Mouse (Mus musculus) limb, embryonic 12.5 days (tissue): ENCODE measurements at regions not wholly inside any gene's neighbourhood (a gene's known extent, or its start where the extent isn't known, plus 50 kb on each side); places are given as distances from the start of the nearest gene placed in this dataset. TPM values are rescaled to one million over a fixed set of nuclear protein-coding genes. Genes with fewer than 3 reads are reported as not detected.

Experiments used
- ATAC-seq: fragments of 200-750 bp; cut with Nextera tagmentation; 2 replicates; pipeline ENCODE4 v1.8.0; 2017; ENCODE audit warnings: low read depth, moderate TSS enrichment; ENCODE audit not compliant: insufficient number of reproducible peaks, insufficient read depth, low FRiP score, low TSS enrichment
- H3K27ac ChIP-seq: fragments of 300-500 bp; sonication (generic); 2 replicates; pipeline ENCODE4 v1.5.1; 2016; ENCODE audit warnings: mild to moderate bottlenecking, moderate library complexity
- H3K27me3 ChIP-seq: fragments of 300-500 bp; sonication (generic); 2 replicates; pipeline ENCODE4 v1.6.1; 2016; ENCODE audit warnings: mild to moderate bottlenecking, moderate library complexity
- H3K36me3 ChIP-seq: fragments of 300-500 bp; sonication (generic); 2 replicates; pipeline ENCODE4 v1.6.1; 2016; ENCODE audit warnings: mild to moderate bottlenecking, moderate library complexity
- H3K4me1 ChIP-seq: fragments of 300-500 bp; sonication (generic); replicated peaks from 2 replicates; pipeline ENCODE4 v1.6.1; 2016
- H3K4me2 ChIP-seq: fragments of 300-500 bp; sonication (generic); 2 replicates; pipeline ENCODE4 v1.6.1; 2016; ENCODE audit warnings: mild to moderate bottlenecking, moderate library complexity
- H3K4me3 ChIP-seq: fragments of 300-500 bp; sonication (generic); replicated peaks from 2 replicates; pipeline ENCODE4 v1.5.1; 2016; ENCODE audit warnings: mild to moderate bottlenecking
- H3K9ac ChIP-seq: fragments of 300-500 bp; sonication (generic); replicated peaks from 2 replicates; pipeline ENCODE4 v1.6.1; 2016; ENCODE audit warnings: mild to moderate bottlenecking, moderate library complexity
- H3K9me3 ChIP-seq: fragments of 300-500 bp; sonication (generic); 2 replicates; pipeline ENCODE4 v1.6.1; 2016; ENCODE audit warnings: mild to moderate bottlenecking, moderate library complexity
- WGBS: fragments of 180-500 bp; shearing (Covaris S2); methylation state at CpG from one replicate; pipeline ENCODE4 v1.1.7; 2016; 5-methylcytosine and 5-hydroxymethylcytosine counted together
- microRNA-seq: library from miRNA; unstranded; fragments of <30 nt; microRNA quantifications from one replicate; pipeline ENCODE4, GENCODE M21; 2017

GRCm38 (mm10) chr15:6245950-6246894 is 53.4 kb upstream of the Dab2 start:
- Histone ChIP-seq H3K27me3 (no peaks in the 10 kb centered on the region), H3K9ac (no peak overlapping the region), H3K4me2 (no peak overlapping the region), H3K4me1 (no peaks in the 10 kb centered on the region), H3K27ac (no peak overlapping the region), H3K9me3 (no peaks in the 10 kb centered on the region), H3K36me3 (no peaks in the 10 kb centered on the region), H3K4me3 (no peak overlapping the region)
- 67% methylated on average over 9 of the region's 9 CpGs for WGBS
- no peak for ATAC-seq

GRCm38 (mm10) chr15:6248470-6248869 is 51.1 kb upstream of the Dab2 start:
- H3K4me2 ChIP-seq: no peak overlapping the region
- no peaks in the 10 kb centered on the region for H3K4me1 ChIP-seq
- H3K27ac ChIP-seq: no peak overlapping the region
- no peak overlapping the region for H3K4me3 ChIP-seq
- no peaks in the 10 kb centered on the region for H3K9me3 ChIP-seq
- H3K36me3 ChIP-seq: no peaks in the 10 kb centered on the region
- 91% methylated on average over 4 of the region's 4 CpGs for WGBS
- no peaks in the 10 kb centered on the region for H3K27me3 ChIP-seq
- ATAC-seq: no peak
- no peak overlapping the region for H3K9ac ChIP-seq

Small RNA genes in the stretch of these regions (microRNA-seq; reads per million reads assigned to microRNA genes)
- not detected for gene Gm27760
